Mouse (Mus musculus) ES-Bruce4 (cell line): ENCODE data around the gene Med13l.

Experiments
- CTCF ChIP-seq: IDR thresholded peaks from one replicate; pipeline ENCODE4 v1.8.1; 2011; ENCODE audit warnings: low read depth, low read length
- EP300 ChIP-seq: IDR thresholded peaks from 2 replicates; pipeline ENCODE4 v1.6.1; 2011; ENCODE audit warnings: low read depth, low read length; ENCODE audit not compliant: insufficient read depth

DNA sequence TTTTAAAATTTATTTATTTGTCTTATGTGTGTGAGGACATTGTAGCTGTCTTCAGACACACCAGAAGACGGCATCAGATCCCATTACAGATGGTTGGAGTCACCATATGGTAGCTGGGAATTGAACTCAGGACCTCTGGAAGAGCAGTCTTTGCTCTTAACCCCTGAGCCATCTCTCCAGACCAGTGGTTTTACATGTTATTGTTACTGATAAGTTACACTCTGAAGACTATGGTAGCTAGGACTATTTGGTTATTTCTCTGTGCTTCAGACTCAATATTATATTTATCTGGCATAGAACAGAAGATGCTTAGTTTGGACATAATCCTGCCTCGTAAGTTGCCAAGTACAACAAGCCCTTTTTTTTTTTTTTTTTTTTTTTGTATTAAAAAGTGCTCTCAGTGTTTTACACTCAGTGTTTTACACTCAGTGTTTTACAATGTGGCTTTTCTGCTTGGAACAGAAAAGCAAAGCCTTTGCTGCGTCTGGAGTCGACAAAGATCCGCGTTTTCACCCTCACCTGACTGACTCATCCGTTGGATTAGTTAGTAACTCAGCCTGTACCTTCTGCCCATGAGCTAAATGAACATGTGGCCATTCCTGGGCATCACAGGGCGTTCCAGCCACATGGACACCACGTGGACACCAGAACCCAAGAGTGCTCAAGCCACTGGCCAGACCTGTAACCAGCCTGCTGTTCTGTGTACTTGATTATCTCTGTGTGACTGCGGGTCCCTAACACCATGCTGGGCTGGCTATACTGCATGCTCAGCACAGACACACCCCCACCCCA is 88.9 kb downstream of the Med13l start:
- TF ChIP-seq CTCF = no peak
- no peak for TF ChIP-seq EP300
